Mouse (Mus musculus) midbrain, embryonic 13.5 days (tissue): ENCODE measurements around the gene Ipcef1. TPM values are rescaled to one million over a fixed set of nuclear protein-coding genes. Genes with fewer than 3 reads are reported as not detected.
A peak's percentile ranks its signal among the peaks of the same experiment; 100 is the strongest.

Source experiments
- ATAC-seq: fragments of 200-750 bp; cut with Nextera tagmentation; 2 replicates; pipeline ENCODE4 v1.8.0; 2017; ENCODE audit warnings: mild to moderate bottlenecking, moderate TSS enrichment, moderate library complexity
- H3K27ac ChIP-seq: fragments of 300-500 bp; sonication (generic); 2 replicates; pipeline ENCODE4 v1.5.1; 2015; ENCODE audit warnings: inconsistent platforms, mild to moderate bottlenecking, moderate library complexity
- H3K27me3 ChIP-seq: fragments of 300-500 bp; sonication (generic); 2 replicates; pipeline ENCODE4 v1.6.1; 2015; ENCODE audit warnings: mild to moderate bottlenecking, inconsistent platforms
- H3K36me3 ChIP-seq: fragments of 300-500 bp; sonication (generic); 2 replicates; pipeline ENCODE4 v1.6.1; 2015; ENCODE audit warnings: mild to moderate bottlenecking, inconsistent platforms
- H3K4me1 ChIP-seq: fragments of 300-500 bp; sonication (generic); replicated peaks from 2 replicates; pipeline ENCODE4 v1.6.1; 2015; ENCODE audit warnings: inconsistent platforms
- H3K4me2 ChIP-seq: fragments of 300-500 bp; sonication (generic); replicated peaks from 2 replicates; pipeline ENCODE4 v1.6.1; 2015; ENCODE audit warnings: moderate library complexity, mild to moderate bottlenecking, inconsistent platforms
- H3K4me3 ChIP-seq: fragments of 300-500 bp; sonication (generic); replicated peaks from 2 replicates; pipeline ENCODE4 v1.5.1; 2015; ENCODE audit warnings: mild to moderate bottlenecking, inconsistent platforms
- H3K9ac ChIP-seq: fragments of 300-500 bp; sonication (generic); replicated peaks from 2 replicates; pipeline ENCODE4 v1.6.1; 2015; ENCODE audit warnings: mild to moderate bottlenecking, inconsistent platforms
- H3K9me3 ChIP-seq: fragments of 300-500 bp; sonication (generic); 2 replicates; pipeline ENCODE4 v1.6.1; 2016; ENCODE audit warnings: mild to moderate bottlenecking, inconsistent platforms
- WGBS: fragments of 180-500 bp; shearing (Covaris S2); methylation state at CpG from one replicate; pipeline ENCODE4 v1.1.7; 2015; 5-methylcytosine and 5-hydroxymethylcytosine counted together
- polyA plus RNA-seq: library from polyadenylated mRNA; unstranded; fragments of >200 nt; fragmentation: Nextera tagmentation; extraction: Ambion mirVana; gene quantifications from 2 replicates; pipeline ENCODE4 v1.2.1, GENCODE M21; 2015

The Ipcef1 gene
- polyA plus RNA-seq, 1 experiment from 2014 or later, result 0.94 TPM

DNA sequence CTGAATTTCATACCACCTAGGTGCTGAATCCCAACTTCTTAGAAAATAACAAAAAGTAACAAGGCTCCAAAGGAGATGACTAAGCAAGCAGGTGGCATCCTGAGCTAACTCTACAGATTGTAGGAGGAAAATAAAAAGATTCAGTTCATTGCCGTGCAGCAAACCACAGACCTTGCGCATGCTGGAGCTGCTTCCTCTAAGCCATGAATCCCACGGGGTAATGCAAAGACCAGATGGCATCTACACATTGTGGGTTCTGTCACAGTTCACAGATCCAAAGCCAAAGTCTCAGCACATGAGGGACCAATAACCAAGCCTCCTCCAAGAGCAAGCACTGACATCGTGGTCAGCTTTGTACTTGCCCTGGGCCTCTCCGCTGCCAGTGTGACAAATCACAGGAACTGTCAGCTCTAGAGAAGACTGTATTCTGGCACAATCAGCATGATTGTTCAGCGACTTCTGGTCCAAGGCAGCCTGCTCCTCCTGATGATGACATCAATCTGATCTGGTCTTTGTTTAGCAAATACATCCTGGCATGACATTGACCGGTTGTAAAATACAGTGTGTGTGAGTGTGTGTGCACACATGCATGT, 204.0 kb downstream of the Ipcef1 start:
- H3K4me1 ChIP-seq, result 0 out of 2 replicates have a peak, but pooled peaks cover 5% of the 10 kb centered on the region
- no peak overlapping the region for H3K4me2 ChIP-seq
- no peak overlapping the region for H3K4me3 ChIP-seq
- ATAC-seq, result peak; percentile 30; the same call in 1 of the 2 replicates
- no peak overlapping the region for H3K27ac ChIP-seq
- no peaks in the 10 kb centered on the region for H3K27me3 ChIP-seq
- H3K36me3 ChIP-seq, result no peaks in the 10 kb centered on the region
- 45% methylated on average over 7 of the region's 7 CpGs for WGBS
- no peaks in the 10 kb centered on the region for H3K9me3 ChIP-seq
- H3K9ac ChIP-seq, result no peak overlapping the region

DNA sequence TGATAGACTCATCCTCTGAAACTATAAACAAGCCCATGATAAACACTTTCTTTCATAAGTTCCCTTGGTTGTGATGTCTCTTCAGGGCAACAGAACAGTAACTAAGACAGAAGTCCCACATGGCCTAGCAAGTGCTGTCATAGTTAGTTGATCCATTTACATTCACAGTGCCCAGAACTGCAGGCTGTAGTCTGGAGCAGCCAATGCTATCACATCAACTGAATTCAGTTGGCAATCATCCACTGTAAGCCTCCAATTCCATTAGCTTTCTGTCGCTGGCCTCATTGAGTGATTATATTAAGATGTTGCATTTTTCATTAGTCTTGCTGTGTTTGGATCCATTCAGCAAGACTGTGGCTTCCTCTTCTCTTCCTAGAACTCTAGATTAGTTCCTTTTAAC, 206.0 kb downstream of the Ipcef1 start:
- no peak overlapping the region for H3K4me3 ChIP-seq
- ATAC-seq, result no peak
- H3K27ac ChIP-seq, result no peak overlapping the region
- WGBS, result 69% methylated on average over 1 of the region's 1 CpGs
- H3K9ac ChIP-seq, result no peak overlapping the region
- no peak overlapping the region for H3K4me2 ChIP-seq
- H3K4me1 ChIP-seq, result 0 out of 2 replicates have a peak, but pooled peaks cover 5% of the 10 kb centered on the region
- no peaks in the 10 kb centered on the region for H3K27me3 ChIP-seq
- H3K36me3 ChIP-seq, result no peaks in the 10 kb centered on the region
- H3K9me3 ChIP-seq, result no peaks in the 10 kb centered on the region

- H3K4me2 ChIP-seq, result no peak overlapping the region
- no peak overlapping the region for H3K27ac ChIP-seq
- H3K36me3 ChIP-seq, result no peaks in the 10 kb centered on the region
- no peaks in the 10 kb centered on the region for H3K9me3 ChIP-seq
- no peaks in the 10 kb centered on the region for H3K27me3 ChIP-seq
- no peak overlapping the region for H3K9ac ChIP-seq
- no peaks in the 10 kb centered on the region for H3K4me1 ChIP-seq
- no peak for ATAC-seq
- WGBS, result 67% methylated on average over 1 of the region's 1 CpGs
- no peak overlapping the region for H3K4me3 ChIP-seq
Measured at GRCm38 (mm10) chr10:6842225-6842624, 210.1 kb downstream of the Ipcef1 start.

Other genes with a start within 250 kb of the Ipcef1 start
- gene Cnksr3, start 159.8 kb upstream of the Ipcef1 start, polyA plus RNA-seq, result 3.1 and 3.3 TPM in 2 replicates